Mouse (Mus musculus) lung, postnatal 0 days (tissue): Measurements from ENCODE around the gene Dnm3.

Experiments used
- CTCF ChIP-seq: IDR thresholded peaks from 2 replicates; pipeline ENCODE4 v1.5.1; 2016; ENCODE audit warnings: antibody characterized with exemption, mild to moderate bottlenecking
- EP300 ChIP-seq: IDR thresholded peaks from 2 replicates; pipeline ENCODE4 v1.6.1; 2016; ENCODE audit warnings: antibody characterized with exemption, mild to moderate bottlenecking, control low read depth

- TF ChIP-seq CTCF (no peak), EP300 (no peak)
Measured at GRCm38 (mm10) chr1:162453578-162453977, 24.3 kb downstream of the Dnm3 start.
